20 mouse cellular contexts compared by ENCODE assay signal in genomic region chr13:98093483-98093882, GRCm38 (mm10).
A peak's percentile ranks its signal among the peaks of the same experiment; 100 is the strongest.
DNase-seq lines count a peak whose midpoint lies in the region; ATAC-seq and TF ChIP-seq lines count a peak whose summit lies in the region.
"Had no signal": no experiment of that assay in that cellular context is flagged by ENCODE, and none has a peak within 500 bp of the region (broad histone marks: within the 10 kb centered on the region; RNA-seq: fewer than 3 reads in every experiment).

No protein-coding gene starts in this region.

- 0 out of 2 replicates have a peak overlapping the region, but pooled peaks have one; percentile 30 for H3K27ac ChIP-seq in cerebellum, adult 2 months (ENCODE audit: insufficient read depth, low read length)
- H3K27ac ChIP-seq in limb, embryonic 13.5 days = peak overlapping the region; percentile 33; the same call in 1 of the 2 replicates
- no peak overlapping the region for H3K27ac ChIP-seq in limb, embryonic 10.5 days
- no peak overlapping the region for H3K27ac ChIP-seq in liver, embryonic 13.5 days
- peak overlapping the region; percentile 64 for H3K27ac ChIP-seq in small intestine, adult 2 months (ENCODE audit: insufficient read depth, low read depth, low read length)
- H3K27ac ChIP-seq: forebrain, embryonic 10.5 days; gastrocnemius, adult 2 months; lung, embryonic 15.5 days; stomach, postnatal 0 days had no signal

- no peak overlapping the region for H3K9ac ChIP-seq in limb, embryonic 13.5 days
- no peak overlapping the region for H3K9ac ChIP-seq in liver, embryonic 13.5 days
- H3K9ac ChIP-seq: lung, embryonic 15.5 days had no signal

- TF ChIP-seq POLR2A in cerebellum, adult 2 months (IDR thresholded peaks at IDR 0.05; ENCODE audit: borderline replicate concordance, insufficient read depth, low read length) = no peak
- TF ChIP-seq POLR2A in small intestine, adult 2 months (IDR thresholded peaks at IDR 0.05; ENCODE audit: low read depth, low read length) = no peak

- 47% methylated on average over 9 of the region's 9 CpGs for WGBS in cerebellum, adult 2 months
- 82% methylated on average over 9 of the region's 9 CpGs for WGBS in limb, embryonic 13.5 days
- 91% methylated on average over 9 of the region's 9 CpGs for WGBS in limb, embryonic 10.5 days
- WGBS in liver, embryonic 13.5 days (ENCODE audit: insufficient replicate concordance) = 33% methylated on average over 9 of the region's 9 CpGs
- WGBS in small intestine, adult 2 months = 26% methylated on average over 9 of the region's 9 CpGs

- DNase-seq in cerebellum, adult 2 months = no peak
- no peak for DNase-seq in cerebellum, adult 11-12 months
- no peak for DNase-seq in limb, embryonic 10.5 days (ENCODE audit: low spot score)
- DNase-seq in liver, embryonic 13.5 days = peak; percentile 38
- no peak for DNase-seq in right cerebral cortex, postnatal 25 days
- DNase-seq: cerebellum, adult 18-20 months; gastrocnemius, adult 2 months; heart, adult 18-20 months; kidney, adult 9 months; midbrain, embryonic 14.5 days; thymus, postnatal 14 days had no signal

- H3K27me3 ChIP-seq in cerebellum, adult 2 months (ENCODE audit: control insufficient read depth, insufficient read depth, low read length) = no peaks in the 10 kb centered on the region
- H3K27me3 ChIP-seq in limb, embryonic 13.5 days = no peaks in the 10 kb centered on the region; the same call in 1 of the 2 replicates
- no peaks in the 10 kb centered on the region for H3K27me3 ChIP-seq in limb, embryonic 10.5 days (ENCODE audit: low read depth, poor library complexity, severe bottlenecking)
- no peaks in the 10 kb centered on the region for H3K27me3 ChIP-seq in liver, embryonic 13.5 days
- H3K27me3 ChIP-seq in small intestine, adult 2 months (ENCODE audit: control insufficient read depth, insufficient read depth, low read length) = no peaks in the 10 kb centered on the region
- H3K27me3 ChIP-seq: lung, embryonic 15.5 days had no signal

- no peak overlapping the region for H3K4me3 ChIP-seq in cerebellum, adult 2 months (replicated peaks; ENCODE audit: insufficient read depth, low read depth, low read length)
- H3K4me3 ChIP-seq in limb, embryonic 13.5 days = no peak overlapping the region
- no peak overlapping the region for H3K4me3 ChIP-seq in limb, embryonic 10.5 days
- no peak overlapping the region for H3K4me3 ChIP-seq in liver, embryonic 13.5 days (replicated peaks)
- no peak overlapping the region for H3K4me3 ChIP-seq in small intestine, adult 2 months (ENCODE audit: low read depth, low read length)
- H3K4me3 ChIP-seq: forebrain, embryonic 10.5 days; gastrocnemius, adult 2 months; lung, embryonic 15.5 days; myocyte had no signal

- no peaks in the 10 kb centered on the region for H3K4me1 ChIP-seq in cerebellum, adult 2 months (ENCODE audit: control insufficient read depth, insufficient read depth, low read length)
- H3K4me1 ChIP-seq in limb, embryonic 13.5 days = peaks cover 28% of the 10 kb centered on the region
- peaks cover 12% of the 10 kb centered on the region for H3K4me1 ChIP-seq in limb, embryonic 10.5 days
- peaks cover 7% of the 10 kb centered on the region for H3K4me1 ChIP-seq in liver, embryonic 13.5 days (replicated peaks)
- peaks cover 14% of the 10 kb centered on the region; the same call in 1 of the 2 replicates for H3K4me1 ChIP-seq in small intestine, adult 2 months (ENCODE audit: control insufficient read depth, insufficient read depth, insufficient read length, low read length)

- ATAC-seq in limb, embryonic 13.5 days (ENCODE audit: low FRiP score, low read depth) = no peak
- ATAC-seq in liver, embryonic 13.5 days (ENCODE audit: low read depth) = peak; percentile 62
- no peak for ATAC-seq in erythroid progenitor cell, adult 5-6 weeks (replicated peaks; ENCODE audit: low FRiP score, poor library complexity, severe bottlenecking)
- ATAC-seq: CD4-positive, CD25-positive, alpha-beta regulatory T cell, adult 4 months had no signal

- H3K4me2 ChIP-seq in limb, embryonic 13.5 days (replicated peaks) = no peak overlapping the region
- H3K4me2 ChIP-seq in liver, embryonic 13.5 days = no peak overlapping the region
- H3K4me2 ChIP-seq: lung, embryonic 15.5 days had no signal

- TF ChIP-seq CTCF in cerebellum, adult 2 months (IDR thresholded peaks at IDR 0.05; ENCODE audit: borderline replicate concordance, insufficient read depth, low read depth, low read length) = no peak
- TF ChIP-seq CTCF in small intestine, adult 2 months (IDR thresholded peaks at IDR 0.05; ENCODE audit: extremely low read depth, insufficient read length, insufficient replicate concordance, low read depth, low read length) = no peak

- no peaks in the 10 kb centered on the region for H3K9me3 ChIP-seq in limb, embryonic 13.5 days
- H3K9me3 ChIP-seq in limb, embryonic 10.5 days (replicated peaks) = no peaks in the 10 kb centered on the region
- H3K9me3 ChIP-seq in liver, embryonic 13.5 days (replicated peaks) = no peaks in the 10 kb centered on the region
- H3K9me3 ChIP-seq: forebrain, embryonic 10.5 days; G1E; lung, embryonic 15.5 days had no signal

- H3K36me3 ChIP-seq in limb, embryonic 13.5 days = no peaks in the 10 kb centered on the region
- H3K36me3 ChIP-seq in limb, embryonic 10.5 days = no peaks in the 10 kb centered on the region
- H3K36me3 ChIP-seq in liver, embryonic 13.5 days = no peaks in the 10 kb centered on the region
- H3K36me3 ChIP-seq in small intestine, adult 2 months (ENCODE audit: control insufficient read depth, insufficient read depth, low read length) = no peaks in the 10 kb centered on the region
- H3K36me3 ChIP-seq: forebrain, embryonic 10.5 days; G1E; lung, embryonic 15.5 days had no signal

Comparison
In these comparisons a context has a peak if more than half of its experiments do, and no peak if none do; other contexts are left out.
1. H3K27ac ChIP-seq: peak in cerebellum, adult 2 months (single experiment), limb, embryonic 13.5 days (single experiment) and small intestine, adult 2 months (single experiment); none in limb, embryonic 10.5 days (single experiment) and liver, embryonic 13.5 days (single experiment).